Mouse (Mus musculus) liver, embryonic 14.5 days (tissue): ENCODE data around the gene Tmem212. TPM values are rescaled to one million over a fixed set of nuclear protein-coding genes. Genes with fewer than 3 reads are reported as not detected.

ENCODE experiments used
- ATAC-seq: fragments of 200-750 bp; cut with Nextera tagmentation; 2 replicates; pipeline ENCODE4 v1.8.0; 2017; ENCODE audit warnings: moderate number of reproducible peaks, mild to moderate bottlenecking, moderate library complexity; ENCODE audit not compliant: insufficient read depth
- DNase-seq, 3 experiments: peaks; one replicate each; pipeline ENCODE4 v3.0.0-alpha.2; 2012 to 2013; ENCODE audit warnings: low read depth in 3 of 3, low spot score in 3 of 3
- H3K27ac ChIP-seq: fragments of 300-500 bp; sonication (generic); 2 replicates; pipeline ENCODE4 v1.5.1; 2014; ENCODE audit warnings: moderate library complexity, mild to moderate bottlenecking, control low read depth, inconsistent platforms
- H3K27me3 ChIP-seq: fragments of 300-500 bp; sonication (generic); 2 replicates; pipeline ENCODE4 v1.6.1; 2014; ENCODE audit warnings: mild to moderate bottlenecking, low read length, moderate library complexity; ENCODE audit not compliant: control insufficient read depth, insufficient read depth
- H3K36me3 ChIP-seq: fragments of 300-500 bp; sonication (generic); replicated peaks from 2 replicates; pipeline ENCODE4 v1.6.1; 2014; ENCODE audit warnings: low read depth; ENCODE audit not compliant: control insufficient read depth, insufficient read depth
- H3K4me1 ChIP-seq, 2 experiments: fragments of 200-500 bp in 1 of 2; fragments of 300-500 bp in 1 of 2; sonication (generic) in 1 of 2; replicated peaks; 2 replicates each; pipeline ENCODE4 v1.6.1; 2012 to 2014; ENCODE audit warnings: antibody characterized with exemption in 1 of 2, inconsistent platforms in 1 of 2, low read length in 1 of 2; ENCODE audit not compliant: control insufficient read depth in 2 of 2, insufficient read depth in 2 of 2
- H3K4me2 ChIP-seq: fragments of 300-500 bp; sonication (generic); 2 replicates; pipeline ENCODE4 v1.6.1; 2014; ENCODE audit warnings: low read depth, mild to moderate bottlenecking, control low read depth, moderate library complexity
- H3K4me3 ChIP-seq, 2 experiments: fragments of 200-500 bp in 1 of 2; fragments of 300-500 bp in 1 of 2; sonication (generic) in 1 of 2; 2 replicates each; pipeline ENCODE4 v1.5.1; 2012 to 2014; ENCODE audit warnings: low read depth in 2 of 2, low read length in 2 of 2, mild to moderate bottlenecking in 2 of 2, control low read depth in 1 of 2, inconsistent platforms in 1 of 2, moderate library complexity in 1 of 2; ENCODE audit not compliant: insufficient read depth in 1 of 2
- H3K9ac ChIP-seq: fragments of 300-500 bp; sonication (generic); replicated peaks from 2 replicates; pipeline ENCODE4 v1.6.1; 2014; ENCODE audit warnings: mild to moderate bottlenecking, control low read depth, moderate library complexity
- H3K9me3 ChIP-seq: fragments of 300-500 bp; sonication (generic); 2 replicates; pipeline ENCODE4 v1.6.1; 2016; ENCODE audit warnings: low read length, mixed read lengths; ENCODE audit not compliant: control insufficient read depth
- CTCF ChIP-seq: IDR thresholded peaks from 2 replicates; pipeline ENCODE4 v1.5.1; 2016; ENCODE audit warnings: antibody characterized with exemption, low read depth, control low read depth
- EP300 ChIP-seq: IDR thresholded peaks from 2 replicates; pipeline ENCODE4 v1.6.1; 2016; ENCODE audit warnings: antibody characterized with exemption, low read depth
- whole genome bisulfite sequencing: fragments of 180-500 bp; shearing (Covaris S2); extraction: QIAGEN DNeasy Blood & Tissue Kit; methylation state at CpG from one replicate; pipeline ENCODE4 v1.1.7; 2014; ENCODE audit not compliant: insufficient replicate concordance; 5-methylcytosine and 5-hydroxymethylcytosine counted together
- polyA plus RNA-seq, 2 experiments: library from polyadenylated mRNA; depleted of rRNA in 1 of 2; stranded (reverse) in 1 of 2; unstranded in 1 of 2; fragments of >200 nt; fragmentation: Nextera tagmentation in 1 of 2; extraction: Ambion mirVana in 1 of 2; gene quantifications; 2 replicates each; pipeline versions ENCODE4 v1.2.1 to v1.2.3; 2012 to 2014

Tmem212 gene
- polyA plus RNA-seq, 2 experiments = not detected

DNA sequence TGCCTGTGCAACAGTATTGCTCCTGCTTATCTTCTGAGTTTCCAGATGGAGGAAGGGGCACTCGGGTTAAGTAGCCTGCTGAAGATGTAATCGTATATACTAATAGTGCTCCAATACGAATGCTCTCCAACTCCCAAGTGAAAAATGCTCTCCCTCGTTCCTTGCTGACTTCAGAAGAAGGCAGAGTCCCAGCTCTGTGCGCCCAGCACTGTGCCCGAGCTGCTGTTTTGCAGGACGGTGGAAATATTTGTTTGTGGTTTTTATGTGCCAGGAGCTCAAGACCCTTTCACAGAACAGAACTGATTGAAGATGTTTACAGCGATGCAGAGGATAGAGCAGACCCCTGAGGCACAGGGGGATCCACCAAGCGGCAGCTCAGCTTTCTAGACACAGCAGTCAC lies 55.9 kb downstream of the Tmem212 start:
- Histone ChIP-seq H3K27me3 (no peaks in the 10 kb centered on the region), H3K27ac (no peak overlapping the region), H3K9ac (no peak overlapping the region), H3K36me3 (no peaks in the 10 kb centered on the region), H3K4me2 (no peak overlapping the region), H3K4me1 (peaks cover 0 to 4% of the 10 kb centered on the region in 2 experiments; a peak in 2 of 4 replicates), H3K9me3 (no peaks in the 10 kb centered on the region), H3K4me3 (no peak overlapping the region)
- DNase-seq (no peak), ATAC-seq (no peak)
- WGBS = 38% methylated on average over 9 of the region's 9 CpGs
- TF ChIP-seq EP300 (no peak), CTCF (no peak)

DNA sequence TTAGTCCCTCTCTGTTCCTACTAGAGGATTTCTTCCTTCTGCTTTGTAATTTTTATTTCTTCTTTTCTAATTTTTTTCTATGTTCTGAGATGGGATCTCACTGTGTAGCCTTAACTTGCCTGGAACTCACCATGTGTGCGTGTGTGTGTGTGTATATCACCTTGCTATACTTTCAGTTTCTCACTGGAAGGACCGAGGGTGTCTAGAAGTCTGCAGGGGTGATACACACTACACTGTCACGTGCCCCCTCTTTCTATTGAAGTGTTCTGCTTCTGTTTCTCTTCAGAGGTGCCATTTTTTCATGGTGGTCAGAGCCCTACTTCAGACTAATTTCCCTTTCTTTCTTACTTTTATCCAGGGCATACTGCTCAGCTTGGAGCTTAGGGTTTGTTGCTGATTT lies 56.4 kb downstream of the Tmem212 start:
- no peak overlapping the region for H3K27ac ChIP-seq
- DNase-seq = no peak
- H3K27me3 ChIP-seq = no peaks in the 10 kb centered on the region
- ATAC-seq = no peak
- no peaks in the 10 kb centered on the region for H3K9me3 ChIP-seq
- peaks cover 0 to 4% of the 10 kb centered on the region in 2 experiments; a peak in 2 of 4 replicates for H3K4me1 ChIP-seq
- 52% methylated on average over 3 of the region's 3 CpGs for WGBS
- no peaks in the 10 kb centered on the region for H3K36me3 ChIP-seq
- H3K4me2 ChIP-seq = no peak overlapping the region
- no peak for TF ChIP-seq EP300
- no peak for TF ChIP-seq CTCF
- no peak overlapping the region for H3K9ac ChIP-seq
- H3K4me3 ChIP-seq = no peak overlapping the region

DNA sequence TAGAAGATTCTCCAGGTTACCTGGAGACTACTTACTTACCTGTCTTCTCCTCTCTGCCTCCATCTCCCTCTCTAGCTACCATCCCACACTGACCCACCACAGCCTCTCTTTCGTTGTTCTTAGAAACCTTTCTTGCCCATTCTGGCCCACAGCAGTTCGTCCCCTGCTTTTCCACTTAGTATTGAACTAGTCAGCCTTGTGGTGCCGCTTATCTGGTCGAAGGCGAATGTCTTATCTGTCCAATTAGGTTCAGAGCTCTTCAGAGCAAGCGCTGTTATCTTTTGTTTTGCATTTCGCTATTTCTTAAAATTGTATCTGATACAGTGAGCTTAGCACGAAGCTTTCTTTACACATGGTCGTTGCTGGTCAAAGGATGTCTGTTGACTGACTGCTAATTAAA lies 56.9 kb downstream of the Tmem212 start:
- no peak for DNase-seq
- TF ChIP-seq CTCF (no peak), EP300 (no peak)
- no peak overlapping the region for H3K4me2 ChIP-seq
- 43% methylated on average over 9 of the region's 9 CpGs for WGBS
- H3K9me3 ChIP-seq = no peaks in the 10 kb centered on the region
- H3K27me3 ChIP-seq = no peaks in the 10 kb centered on the region
- H3K27ac ChIP-seq = no peak overlapping the region
- ATAC-seq = no peak
- H3K4me3 ChIP-seq = no peak overlapping the region
- peaks cover 0 to 4% of the 10 kb centered on the region in 2 experiments; a peak in 2 of 4 replicates for H3K4me1 ChIP-seq
- H3K36me3 ChIP-seq = no peaks in the 10 kb centered on the region
- H3K9ac ChIP-seq = no peak overlapping the region

DNA sequence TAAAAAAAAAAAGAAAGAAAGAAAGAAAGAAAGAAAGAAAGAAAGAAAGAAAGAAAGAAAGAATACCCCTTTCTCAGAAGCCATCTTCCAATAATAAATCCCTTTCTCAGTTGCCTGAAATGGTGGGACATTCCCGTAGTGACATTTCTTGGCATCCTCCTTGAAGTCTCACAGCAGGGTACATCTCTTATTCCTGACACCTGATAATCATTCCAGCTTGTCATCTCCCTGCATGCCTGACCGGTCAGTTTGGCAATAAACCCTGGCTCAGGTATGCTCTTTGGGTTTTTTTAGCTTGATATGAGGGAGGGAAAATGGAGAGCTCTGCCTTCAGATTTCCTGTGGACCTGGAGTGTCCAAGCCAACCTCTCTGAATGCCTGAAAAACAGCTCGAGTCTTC lies 59.9 kb downstream of the Tmem212 start:
- ATAC-seq (no peak), DNase-seq (no peak)
- Histone ChIP-seq H3K27ac (no peak overlapping the region), H3K9me3 (no peaks in the 10 kb centered on the region), H3K9ac (no peak overlapping the region), H3K4me1 (peaks cover 0 to 4% of the 10 kb centered on the region in 2 experiments; a peak in 2 of 4 replicates), H3K4me2 (no peak overlapping the region), H3K27me3 (no peaks in the 10 kb centered on the region), H3K36me3 (no peaks in the 10 kb centered on the region), H3K4me3 (no peak overlapping the region)
- TF ChIP-seq EP300 (no peak), CTCF (no peak)
- 56% methylated on average over 3 of the region's 3 CpGs for WGBS

DNA sequence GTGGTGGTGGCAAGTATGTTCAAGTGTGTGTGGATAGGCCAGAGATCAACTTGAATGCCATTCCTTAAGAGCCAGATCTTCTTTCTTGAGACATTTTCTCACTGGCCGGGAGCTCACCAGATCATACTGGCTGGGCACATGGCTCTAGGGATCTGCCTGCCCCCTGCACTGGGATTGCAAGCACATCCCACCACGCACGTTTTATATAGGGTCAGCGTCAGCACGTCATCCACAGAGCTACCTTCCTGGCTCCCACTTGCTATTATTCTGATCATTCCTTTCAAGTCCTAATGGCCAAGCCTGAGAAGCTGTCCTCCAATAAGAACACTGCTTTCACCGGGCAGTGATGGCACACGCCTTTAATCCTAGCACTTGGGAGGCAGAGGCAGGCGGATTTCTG lies 60.4 kb downstream of the Tmem212 start:
- no peak for ATAC-seq
- H3K9me3 ChIP-seq = no peaks in the 10 kb centered on the region
- H3K4me2 ChIP-seq = no peak overlapping the region
- no peak for DNase-seq
- H3K36me3 ChIP-seq = no peaks in the 10 kb centered on the region
- no peak overlapping the region for H3K9ac ChIP-seq
- no peak for TF ChIP-seq CTCF
- TF ChIP-seq EP300 = no peak
- no peak overlapping the region for H3K27ac ChIP-seq
- no peaks in the 10 kb centered on the region for H3K27me3 ChIP-seq
- peaks cover 0 to 4% of the 10 kb centered on the region in 2 experiments; a peak in 2 of 4 replicates for H3K4me1 ChIP-seq
- WGBS = 73% methylated on average over 8 of the region's 8 CpGs
- H3K4me3 ChIP-seq = no peak overlapping the region
